Mouse (Mus musculus) cerebellum, adult 9-10 months (tissue): ENCODE results near the gene Obscn.
A peak's percentile ranks its signal among the peaks of the same experiment; 100 is the strongest.

Source experiments
- DNase-seq: peaks from one replicate; pipeline ENCODE4 v3.0.0; 2022

Gene Obscn

GRCm38 (mm10) chr11:59044703-59045330, 91.4 kb downstream of the Obscn start:
- peak; percentile 5 for DNase-seq

GRCm38 (mm10) chr11:59029003-59029402, 107.2 kb downstream of the Obscn start:
- DNase-seq = no peak

DNA sequence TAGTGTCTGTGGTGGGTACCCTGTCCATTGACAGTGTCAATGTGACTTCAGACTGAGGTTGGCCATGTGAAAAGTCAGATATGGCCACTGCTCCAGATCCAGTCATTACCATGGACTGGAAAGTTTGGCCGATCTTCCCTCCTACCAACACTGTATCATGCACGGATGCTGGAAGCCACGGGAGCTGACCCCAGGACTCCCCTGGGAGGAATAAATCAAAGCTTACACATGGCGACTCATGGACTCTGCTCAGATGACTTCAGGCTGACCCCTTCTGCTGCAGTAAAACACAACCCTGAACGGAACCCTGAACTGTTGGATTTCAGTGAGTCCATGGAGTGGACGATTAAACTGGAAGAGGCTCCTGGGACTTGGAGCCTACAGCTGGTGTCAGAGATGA, 109.8 kb downstream of the Obscn start:
- DNase-seq = no peak

GRCm38 (mm10) chr11:59015052-59015451, 121.2 kb downstream of the Obscn start:
- DNase-seq = no peak

DNA sequence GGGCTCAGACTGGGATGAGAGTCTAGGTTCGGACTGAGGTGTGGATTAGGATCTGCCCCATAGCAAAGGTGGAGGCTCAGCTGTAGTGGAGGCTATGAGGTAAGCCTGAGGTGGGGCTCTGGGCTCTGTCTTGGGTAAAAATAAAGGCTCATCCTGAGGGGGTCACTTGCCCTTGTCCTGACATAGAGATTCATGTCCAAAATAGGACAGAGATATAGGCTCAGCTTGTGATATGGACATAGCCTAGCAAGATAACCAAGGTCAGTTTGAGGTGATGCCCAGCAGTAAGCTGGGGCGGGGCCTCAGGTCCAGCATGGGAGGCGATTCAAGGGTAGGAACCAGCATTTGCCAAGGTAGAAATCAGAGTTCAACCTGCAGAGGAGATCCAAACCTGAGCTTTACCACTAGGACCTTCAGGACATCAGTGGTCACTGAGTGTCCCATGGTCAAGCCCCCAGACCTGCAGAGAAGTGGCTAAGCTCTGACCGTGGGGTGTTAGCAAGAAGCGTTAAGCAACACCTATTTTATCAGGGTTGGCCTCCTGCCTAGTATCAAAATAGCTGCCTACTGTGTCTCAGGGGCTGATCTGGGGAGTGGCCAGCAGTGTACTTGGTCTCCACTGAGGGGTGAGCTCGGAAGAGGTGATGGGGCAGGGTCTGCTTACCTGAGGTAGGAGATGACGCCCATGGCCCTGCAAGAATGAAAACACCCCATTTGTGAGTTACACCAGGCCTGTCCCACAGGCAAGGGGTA, 133.7 kb downstream of the Obscn start:
- DNase-seq = no peak

GRCm38 (mm10) chr11:59000635-59001034, 135.6 kb downstream of the Obscn start:
- DNase-seq = no peak

- no peak for DNase-seq
Measured at GRCm38 (mm10) chr11:58999830-59000229, 136.4 kb downstream of the Obscn start.

GRCm38 (mm10) chr11:58999158-58999557, 137.0 kb downstream of the Obscn start:
- no peak for DNase-seq

DNA sequence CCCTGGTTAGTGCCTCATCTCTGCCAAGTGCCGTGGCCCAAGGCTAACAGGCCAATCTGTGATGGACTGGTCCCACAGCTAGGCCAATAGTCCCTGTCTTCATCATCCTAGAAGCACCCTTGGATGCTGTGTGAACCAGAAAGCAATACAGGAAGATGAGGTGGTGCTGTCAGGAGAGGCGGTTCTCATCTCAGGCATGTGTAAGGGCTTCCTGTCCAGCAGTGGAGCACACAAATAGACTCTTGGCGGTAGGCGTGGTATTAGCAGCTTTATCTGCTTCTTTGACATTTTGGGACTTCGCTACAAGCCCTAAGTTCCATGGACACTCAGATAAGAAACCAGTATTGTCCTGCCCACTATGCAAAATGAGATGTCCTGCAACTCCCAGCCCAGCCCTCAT, 138.7 kb downstream of the Obscn start:
- no peak for DNase-seq

DNA sequence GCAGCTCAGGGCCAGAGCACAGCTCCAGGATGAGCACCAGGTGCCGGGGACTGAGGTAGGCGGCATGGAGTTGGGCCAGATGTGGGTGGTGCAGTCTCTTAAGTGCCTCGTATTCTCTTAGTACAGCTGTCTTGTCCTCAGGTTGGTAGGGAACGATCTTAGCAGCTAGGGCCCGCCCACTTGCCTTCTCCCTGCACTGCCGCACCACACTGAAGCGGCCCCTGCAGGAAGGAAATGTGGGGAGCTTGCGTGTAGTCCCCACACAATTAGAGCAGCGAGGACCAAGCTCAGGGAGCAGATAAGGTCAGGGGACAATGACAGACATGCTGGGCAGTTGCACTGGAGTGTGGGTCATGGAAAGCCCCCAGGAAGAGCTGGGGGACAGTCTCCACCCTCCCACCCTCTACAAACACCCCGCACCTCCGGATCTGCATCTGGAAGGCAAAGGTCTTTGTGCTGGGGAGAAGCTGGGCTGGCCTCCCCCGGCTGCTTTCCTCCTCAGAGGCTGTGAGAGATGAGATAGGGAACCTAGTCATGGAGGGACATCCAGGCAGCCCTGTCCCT, 140.3 kb downstream of the Obscn start:
- DNase-seq = no peak

DNA sequence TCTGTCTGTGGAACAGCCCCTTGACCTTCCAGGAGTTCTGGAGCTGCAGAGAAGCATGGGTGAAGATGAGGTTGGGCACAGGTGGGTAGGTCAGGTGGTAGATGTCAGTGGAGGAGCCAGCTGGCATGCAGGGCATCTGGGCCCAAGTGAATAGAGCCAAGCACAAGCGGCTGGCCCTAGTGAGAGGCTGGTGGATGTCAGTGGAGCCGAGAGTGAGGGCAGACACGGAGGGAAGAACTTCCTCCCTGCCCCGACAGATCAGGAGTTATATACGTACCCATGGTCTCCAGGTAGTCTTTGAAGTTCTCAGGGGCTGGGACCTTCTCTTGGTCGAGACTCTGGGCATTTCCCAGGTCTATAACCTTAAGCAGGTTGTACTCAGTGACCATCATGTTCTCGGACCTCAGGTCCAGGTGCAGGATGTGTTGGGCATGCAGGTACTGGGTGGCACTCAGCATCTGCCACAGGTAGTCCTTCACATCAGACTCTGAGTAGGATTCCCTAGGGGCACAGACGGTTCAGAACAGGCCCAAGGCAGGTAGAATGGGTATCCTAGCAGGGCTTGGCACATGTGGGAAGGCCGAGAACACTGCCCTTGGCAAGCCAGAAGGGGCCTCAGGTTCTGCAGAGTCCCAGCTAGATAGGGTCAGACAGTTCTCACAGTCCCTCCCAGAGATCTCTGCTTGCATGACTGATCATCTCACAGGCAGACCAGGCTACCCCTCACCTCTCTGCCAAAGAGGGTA, 141.0 kb downstream of the Obscn start:
- no peak for DNase-seq

DNA sequence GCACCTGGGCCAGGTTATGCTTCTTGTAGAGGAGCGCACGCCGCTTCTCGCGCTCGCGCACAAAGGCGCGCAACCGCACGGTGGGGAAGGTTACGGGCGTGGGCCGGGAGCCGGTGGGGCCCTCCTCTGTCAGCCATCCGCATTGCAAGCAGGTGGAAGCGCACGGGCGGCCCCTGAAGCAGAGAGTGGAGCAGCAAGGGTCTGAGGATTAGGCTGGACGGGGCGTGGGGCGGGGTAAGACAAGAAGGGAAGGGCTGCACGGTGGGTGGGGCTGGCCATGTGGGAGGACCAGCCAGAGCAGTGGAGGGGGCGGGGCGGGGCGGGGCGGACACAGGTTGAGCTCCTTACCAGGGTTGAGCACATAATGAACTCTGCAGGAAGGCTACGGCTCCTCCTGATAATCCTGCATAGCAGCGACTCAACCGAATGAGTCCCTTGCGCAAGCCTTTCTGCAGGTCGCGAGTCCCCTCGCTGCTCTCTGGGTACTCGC, 141.8 kb downstream of the Obscn start:
- DNase-seq = no peak

GRCm38 (mm10) chr11:58993091-58993670, 143.0 kb downstream of the Obscn start:
- DNase-seq = no peak

- no peak for DNase-seq
Measured at GRCm38 (mm10) chr11:58991911-58992310, 144.3 kb downstream of the Obscn start.

- no peak for DNase-seq
Measured at GRCm38 (mm10) chr11:58990794-58991193, 145.4 kb downstream of the Obscn start.

DNA sequence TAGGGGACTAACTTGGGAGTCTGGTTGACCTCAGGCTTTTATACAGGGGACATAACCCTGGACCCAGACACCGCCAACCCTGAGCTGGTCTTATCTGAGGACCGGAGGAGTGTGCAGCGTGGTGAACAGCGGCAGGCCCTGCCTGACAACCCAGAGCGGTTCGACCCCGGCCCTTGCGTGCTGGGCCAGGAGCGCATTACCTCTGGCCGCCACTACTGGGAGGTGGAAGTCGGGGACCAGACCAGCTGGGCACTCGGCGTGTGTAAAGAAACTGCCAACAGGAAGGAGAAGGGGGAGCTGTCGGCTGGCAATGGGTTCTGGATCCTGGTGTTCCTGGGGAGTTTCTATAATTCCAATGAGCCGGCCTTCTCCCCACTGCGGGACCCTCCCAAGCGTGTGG, 146.1 kb downstream of the Obscn start:
- DNase-seq = no peak

DNA sequence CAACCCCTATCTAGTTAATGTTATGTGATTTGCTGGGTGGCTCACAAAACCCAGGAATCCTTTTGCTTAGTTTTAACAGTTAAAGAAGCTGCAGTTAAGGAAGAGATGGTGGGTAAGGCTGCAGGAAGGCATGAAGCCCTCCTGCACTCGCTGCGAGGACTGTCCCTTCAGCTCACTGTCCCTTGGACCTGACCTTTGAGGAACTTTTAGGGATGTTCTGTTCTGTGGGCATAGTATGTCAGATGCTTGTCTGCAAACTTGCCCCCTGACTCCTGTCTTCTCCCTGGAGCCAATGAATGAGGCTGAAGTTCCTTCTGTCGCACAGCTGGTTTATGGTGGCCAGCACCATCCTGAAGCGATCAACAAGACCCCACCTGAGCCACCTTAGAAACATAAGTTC, 147.0 kb downstream of the Obscn start:
- no peak for DNase-seq

GRCm38 (mm10) chr11:58985299-58985917, 150.8 kb downstream of the Obscn start:
- DNase-seq = no peak

GRCm38 (mm10) chr11:58984657-58985056, 151.5 kb downstream of the Obscn start:
- no peak for DNase-seq

- no peak for DNase-seq
Measured at GRCm38 (mm10) chr11:58983691-58984341, 152.4 kb downstream of the Obscn start.

DNA sequence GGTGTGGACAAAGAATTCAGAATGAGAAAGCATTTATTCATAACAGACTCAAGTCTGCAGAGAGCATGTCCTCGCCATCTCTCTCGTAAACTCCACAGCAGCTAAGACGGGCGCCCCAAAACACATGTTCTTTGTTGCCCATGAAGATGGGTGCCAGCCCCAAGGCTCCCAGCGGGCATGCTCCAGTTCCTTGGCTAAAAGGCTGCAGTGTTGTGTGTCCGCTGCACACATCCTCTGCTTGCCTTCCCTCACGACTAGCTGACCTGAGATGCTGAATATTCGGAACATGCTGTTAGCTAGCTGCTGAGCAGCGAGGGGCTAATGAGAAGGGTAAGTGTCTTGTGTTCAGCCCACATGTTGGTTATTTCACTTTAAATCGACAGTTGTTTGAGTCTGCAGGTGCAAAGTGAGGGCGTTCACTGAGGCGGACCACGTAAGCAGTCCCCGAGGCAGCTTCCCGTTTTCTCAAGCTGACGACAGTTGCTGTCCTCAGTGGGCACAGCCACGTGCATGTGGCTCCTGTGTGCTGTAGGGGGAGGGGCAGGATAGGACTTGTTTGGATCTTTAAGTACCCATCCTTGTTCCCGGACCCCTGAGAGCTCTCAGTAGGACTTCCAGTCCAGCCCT, 153.6 kb downstream of the Obscn start:
- DNase-seq = no peak
